Mouse (Mus musculus) frontal cortex, postnatal 25 days (tissue): ENCODE measurements around the gene Mstn.
A peak's percentile ranks its signal among the peaks of the same experiment; 100 is the strongest.

Experiments used
- DNase-seq, 2 experiments: peaks; one replicate each; pipeline ENCODE4 v3.0.0; 2022; ENCODE audit warnings: low spot score in 2 of 2

The Mstn gene

GRCm38 (mm10) chr1:53061340-53061739, at the start of gene Mstn:
Gene Mstn, plus strand, starts transcription at chr1:53061640.
- no peak for DNase-seq

DNA sequence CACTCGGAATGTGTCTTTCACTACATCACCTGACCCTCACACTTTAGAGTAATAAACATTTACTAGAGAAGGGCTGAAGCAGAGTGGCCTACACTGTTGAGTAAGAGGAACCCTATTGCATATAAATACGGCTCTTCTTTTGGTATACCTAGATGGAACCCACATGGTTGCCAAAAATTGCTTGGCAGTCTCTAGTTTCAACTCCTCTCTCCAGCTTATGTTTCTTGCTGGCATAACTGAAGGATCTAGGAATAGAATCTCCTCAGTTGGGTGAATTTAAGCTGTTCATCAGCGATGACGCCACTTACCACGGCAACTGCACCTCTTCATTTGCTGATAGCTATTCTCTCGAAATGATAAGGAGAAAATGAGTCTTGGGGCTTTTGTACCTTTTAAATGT, 46.7 kb upstream of the Mstn start:
- no peak for DNase-seq

DNA sequence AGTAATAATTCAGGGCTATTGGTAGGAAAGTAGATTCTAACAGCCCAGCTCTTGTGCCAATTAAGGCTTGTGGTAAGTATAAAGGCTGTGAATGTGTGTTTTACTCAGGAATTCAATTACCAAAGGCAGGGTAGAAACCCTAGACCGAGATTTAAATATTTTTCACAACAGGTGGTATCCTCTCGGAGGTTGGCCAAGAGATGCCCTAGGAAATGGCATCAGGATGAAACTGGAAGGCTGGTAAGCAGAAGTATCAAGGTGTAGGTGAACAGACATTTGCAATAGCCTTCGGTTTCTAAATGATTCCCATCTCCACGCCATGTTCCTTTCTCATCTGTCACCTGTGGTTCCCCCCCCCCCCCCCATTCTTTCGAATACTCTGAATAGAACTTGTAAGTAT, 45.8 kb upstream of the Mstn start:
- no peak for DNase-seq

- DNase-seq, result no peak
Observed at GRCm38 (mm10) chr1:53018746-53019505, 42.5 kb upstream of the Mstn start.

DNA sequence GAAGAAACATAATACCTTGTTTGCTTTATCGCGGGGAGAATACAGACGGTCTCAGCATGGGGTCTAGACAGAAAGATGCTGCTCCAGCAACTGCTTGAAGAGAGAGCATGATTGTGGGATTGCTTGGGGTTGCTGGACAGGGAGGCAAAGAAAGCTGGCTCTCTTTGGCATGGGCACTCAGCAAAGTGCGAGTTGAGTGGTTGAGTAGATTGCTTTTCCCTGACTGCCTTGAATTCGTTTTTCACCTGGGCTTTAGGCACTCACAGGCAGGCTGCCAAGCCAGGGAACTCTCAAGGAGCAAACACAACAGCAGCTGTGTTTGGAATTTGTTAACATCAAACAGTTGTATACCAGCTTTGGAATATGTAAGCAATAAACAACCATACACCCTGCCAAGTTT, 41.4 kb upstream of the Mstn start, which contains the start of gene 1700019D03Rik:
Gene 1700019D03Rik (minus strand): TSS at position 101 of the 400 bp plus-strand sequence.
- no peak for DNase-seq

DNA sequence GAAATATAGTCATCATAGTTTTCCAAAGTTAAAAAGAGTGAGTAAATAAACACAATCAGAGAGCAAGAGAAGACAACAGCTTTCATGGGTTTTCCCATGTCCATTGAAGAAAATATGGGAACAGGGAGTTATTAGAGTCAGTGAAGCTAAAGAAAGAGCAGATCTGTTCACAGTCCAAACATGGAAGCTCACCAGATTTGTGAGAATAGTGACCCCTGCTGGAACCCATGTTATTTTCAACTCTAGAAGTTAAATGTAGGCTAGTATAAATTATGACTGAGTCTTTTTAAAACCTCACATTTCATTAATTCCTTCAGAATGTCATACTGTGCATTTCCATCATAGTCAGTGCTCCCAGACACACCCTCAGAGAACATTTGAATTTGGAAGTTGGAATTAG, 28.9 kb upstream of the Mstn start:
- no peak for DNase-seq

DNA sequence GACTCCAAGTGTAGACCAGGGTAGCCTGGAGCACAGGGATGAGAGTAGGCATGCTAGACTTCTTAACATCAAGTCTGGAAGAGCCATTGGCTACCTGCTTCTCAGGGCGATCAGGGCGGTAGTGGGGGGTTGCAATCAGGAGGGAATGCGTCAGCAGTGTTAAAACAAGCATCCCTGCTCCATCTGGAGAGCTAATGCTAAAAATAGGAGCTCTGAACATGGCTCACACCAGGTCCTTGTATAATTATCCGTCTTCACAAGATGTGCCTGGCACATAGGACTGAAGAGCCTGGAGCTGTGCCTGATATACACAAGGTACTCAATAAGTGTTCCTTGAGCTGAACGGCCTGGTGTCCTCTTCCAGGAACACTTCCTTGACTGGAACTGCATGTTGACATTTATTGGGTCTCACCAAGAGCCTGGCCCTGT, 24.0 kb upstream of the Mstn start:
- no peak for DNase-seq

- DNase-seq, result no peak
Observed at GRCm38 (mm10) chr1:53049763-53050427, 11.5 kb upstream of the Mstn start.

DNA sequence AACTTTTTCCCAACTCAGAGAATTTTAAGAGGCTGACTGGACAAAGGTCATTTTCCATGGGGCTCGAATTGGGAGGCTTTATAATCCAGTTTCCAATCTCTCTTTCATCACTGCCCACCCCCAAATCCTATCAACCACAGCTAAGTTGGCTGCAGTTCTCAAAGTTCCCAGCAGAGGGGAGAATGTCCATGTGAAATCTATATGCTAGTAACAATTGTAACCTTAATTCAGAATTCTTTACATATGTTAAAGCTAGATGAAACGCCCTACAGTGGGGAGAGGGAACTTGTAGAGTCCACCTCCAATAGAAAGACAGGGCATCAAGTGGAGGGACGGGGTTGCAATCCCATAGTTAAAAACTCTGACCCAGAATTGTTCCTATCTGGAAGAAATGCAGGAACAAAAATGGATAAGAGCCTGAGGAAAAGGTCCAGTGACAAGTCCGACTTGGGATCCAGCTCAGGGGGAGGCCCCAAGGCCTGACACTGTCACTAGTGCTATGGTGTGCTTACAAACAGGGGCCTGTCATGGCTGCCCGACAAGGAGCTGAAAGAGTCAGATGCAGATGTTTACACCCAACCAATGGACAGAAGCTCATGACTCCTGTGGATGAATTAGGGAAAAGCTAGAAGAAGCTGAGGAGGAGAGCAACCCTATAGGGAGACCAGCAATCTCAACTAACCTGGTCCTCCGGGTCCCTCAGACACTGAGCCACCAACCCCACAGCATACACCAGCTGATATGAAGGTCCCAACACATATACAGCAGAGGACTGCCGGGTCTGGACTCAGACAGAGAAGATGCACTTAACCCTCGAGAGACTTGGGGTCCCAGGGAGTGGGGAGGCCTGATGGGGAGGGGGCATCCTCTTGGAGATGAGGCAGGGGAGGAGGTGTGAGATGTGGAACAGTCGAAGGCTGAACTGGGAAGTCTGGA, 8.1 kb upstream of the Mstn start:
- DNase-seq, result peak; percentile 67

DNA sequence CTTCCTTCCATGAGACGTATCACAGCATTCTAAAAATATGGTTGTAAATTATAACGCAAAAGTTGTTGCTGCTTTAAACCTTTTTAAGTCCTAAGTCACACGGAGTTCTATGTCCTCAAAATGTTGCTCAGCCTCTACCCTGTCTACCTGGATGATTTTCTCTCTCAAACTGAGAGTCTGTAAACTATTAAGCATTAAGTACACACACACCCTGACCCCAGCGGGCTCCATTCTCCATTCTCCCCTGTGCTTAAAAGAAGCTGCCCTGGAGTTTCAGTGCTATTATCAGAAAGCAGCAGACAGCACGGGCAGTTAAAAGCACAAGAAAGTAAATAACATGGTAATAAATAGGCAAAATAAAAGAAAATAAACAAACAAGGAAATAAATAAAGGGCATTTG, 2.3 kb upstream of the Mstn start:
- no peak for DNase-seq

DNA sequence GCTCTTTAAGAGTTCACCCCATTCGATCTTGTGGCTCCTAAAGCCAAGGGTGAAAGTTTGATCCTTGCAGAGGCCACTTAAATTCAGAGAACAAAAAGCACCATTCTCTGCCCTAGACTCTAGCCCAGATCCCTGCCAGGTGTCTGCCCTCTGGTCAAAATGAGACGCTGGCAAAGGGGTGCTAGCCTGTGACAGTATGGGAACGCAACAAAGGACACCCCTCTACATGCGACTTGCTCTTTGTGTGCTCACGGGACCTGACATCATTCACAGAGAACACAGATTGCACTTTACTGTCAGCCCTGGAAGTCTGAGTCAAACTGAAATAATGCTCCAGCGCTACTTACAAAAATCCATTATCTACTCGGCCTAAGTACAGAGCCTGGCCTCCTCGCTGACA, 941 bp upstream of the Mstn start:
- DNase-seq, result no peak

GRCm38 (mm10) chr1:53061871-53062608, 600 bp downstream of the Mstn start:
- no peak for DNase-seq

GRCm38 (mm10) chr1:53063921-53064320, 2.5 kb downstream of the Mstn start:
- no peak for DNase-seq

GRCm38 (mm10) chr1:53069726-53070514, 8.5 kb downstream of the Mstn start:
- no peak for DNase-seq

- DNase-seq, result no peak
Observed at GRCm38 (mm10) chr1:53070664-53071175, 9.3 kb downstream of the Mstn start.

DNA sequence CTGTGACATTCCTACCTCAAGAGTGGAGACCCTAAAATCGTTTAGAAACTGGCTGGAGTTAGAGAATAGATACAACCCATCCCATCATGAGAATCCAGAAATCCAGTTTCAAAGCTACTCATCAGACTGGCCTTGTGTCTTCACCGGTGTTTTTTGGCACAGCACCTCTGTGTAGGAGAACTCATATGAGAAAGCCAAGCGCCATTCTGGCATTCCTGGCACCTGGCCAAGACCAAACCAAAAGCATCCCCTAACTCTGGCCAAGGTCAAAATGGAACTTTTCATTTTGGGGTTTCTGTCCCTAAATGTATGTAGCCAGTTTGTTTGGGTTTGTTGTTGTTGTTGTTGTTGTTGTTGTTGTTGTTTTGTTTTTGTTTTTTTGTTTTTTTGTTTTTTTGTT, 15.2 kb downstream of the Mstn start:
- DNase-seq, result no peak

- no peak for DNase-seq
Observed at GRCm38 (mm10) chr1:53079876-53080275, 18.4 kb downstream of the Mstn start.

DNA sequence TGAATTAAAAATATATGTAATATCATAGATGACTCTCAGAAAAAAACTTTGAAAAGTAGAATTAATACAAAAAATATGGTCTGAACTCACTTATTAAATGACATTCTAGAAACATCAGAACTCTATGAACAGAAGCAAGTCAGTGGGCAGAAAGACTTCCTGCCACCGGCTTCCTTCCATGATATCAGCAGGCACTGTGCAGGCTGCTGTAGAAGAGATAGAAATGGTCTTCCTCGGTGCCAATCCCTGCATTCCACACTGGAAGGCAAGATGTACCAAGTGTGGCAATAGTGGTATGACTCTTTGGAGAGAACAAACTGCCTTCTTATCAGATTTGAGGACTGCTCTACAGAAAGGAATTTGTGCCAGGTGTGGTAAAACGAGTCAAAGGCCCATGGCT, 19.2 kb downstream of the Mstn start:
- DNase-seq, result no peak

DNA sequence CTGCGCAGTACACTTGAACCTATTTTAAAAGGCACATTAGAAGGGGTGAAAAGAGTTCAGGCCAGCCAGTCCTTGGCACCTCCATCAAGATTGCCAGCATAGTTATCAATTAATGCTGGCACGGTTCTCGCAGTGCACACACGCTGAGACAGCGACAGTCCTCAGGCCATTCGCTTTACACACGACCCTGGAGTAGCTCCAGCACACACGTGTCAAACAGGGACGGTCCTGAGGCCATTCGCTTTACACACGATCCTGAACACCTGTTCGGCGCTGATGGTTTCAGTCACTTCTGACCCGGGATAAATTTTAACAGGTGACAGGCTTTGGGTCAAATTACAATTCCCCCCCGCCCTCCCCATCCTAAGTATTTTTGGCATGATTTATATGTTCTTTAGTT, 23.8 kb downstream of the Mstn start:
- DNase-seq, result no peak

DNA sequence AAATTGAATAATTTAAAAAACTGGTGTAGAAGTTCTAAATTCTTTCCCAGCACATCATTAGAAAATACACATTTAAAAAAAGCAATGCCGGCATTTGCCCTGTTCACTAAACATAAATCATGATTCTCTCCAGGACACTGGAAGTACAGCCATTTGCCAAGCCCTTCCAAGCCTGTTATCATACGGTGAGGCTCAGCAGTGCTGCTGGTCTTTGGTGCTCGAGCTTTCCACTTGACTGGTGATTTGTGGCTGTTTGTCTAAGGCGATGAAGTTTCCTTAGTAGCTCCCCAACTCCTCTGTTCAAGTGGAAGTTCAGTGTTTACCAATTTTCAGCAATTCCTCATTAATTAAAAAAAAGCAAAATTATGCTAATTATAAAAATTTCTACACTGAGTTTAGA, 24.6 kb downstream of the Mstn start:
- DNase-seq, result no peak

DNA sequence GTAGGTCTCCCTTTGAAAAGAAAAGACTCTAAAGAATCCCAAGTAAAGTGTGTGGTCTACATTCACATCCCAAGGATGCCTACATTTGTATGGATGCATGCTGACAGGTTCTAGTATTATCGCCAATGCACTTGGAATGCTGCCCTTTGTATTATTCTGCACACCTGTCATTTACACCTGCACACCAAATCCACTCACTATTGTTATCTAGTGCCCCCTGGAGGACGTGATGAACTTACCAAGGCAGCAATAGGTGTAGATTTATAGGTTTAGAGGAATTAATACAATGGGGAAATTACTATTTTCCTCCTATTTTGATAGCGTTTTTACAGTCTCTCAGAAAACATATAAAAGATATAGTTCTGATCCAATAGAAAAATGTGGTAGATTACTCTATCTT, 31.7 kb downstream of the Mstn start:
- DNase-seq, result no peak
